Mouse (Mus musculus): ENCODE measurements around the gene Tmpo. TPM values are rescaled to one million over a fixed set of nuclear protein-coding genes. Genes with fewer than 3 reads are reported as not detected.

The Tmpo gene
- polyA plus RNA-seq, 1 experiment: 146 TPM

DNA sequence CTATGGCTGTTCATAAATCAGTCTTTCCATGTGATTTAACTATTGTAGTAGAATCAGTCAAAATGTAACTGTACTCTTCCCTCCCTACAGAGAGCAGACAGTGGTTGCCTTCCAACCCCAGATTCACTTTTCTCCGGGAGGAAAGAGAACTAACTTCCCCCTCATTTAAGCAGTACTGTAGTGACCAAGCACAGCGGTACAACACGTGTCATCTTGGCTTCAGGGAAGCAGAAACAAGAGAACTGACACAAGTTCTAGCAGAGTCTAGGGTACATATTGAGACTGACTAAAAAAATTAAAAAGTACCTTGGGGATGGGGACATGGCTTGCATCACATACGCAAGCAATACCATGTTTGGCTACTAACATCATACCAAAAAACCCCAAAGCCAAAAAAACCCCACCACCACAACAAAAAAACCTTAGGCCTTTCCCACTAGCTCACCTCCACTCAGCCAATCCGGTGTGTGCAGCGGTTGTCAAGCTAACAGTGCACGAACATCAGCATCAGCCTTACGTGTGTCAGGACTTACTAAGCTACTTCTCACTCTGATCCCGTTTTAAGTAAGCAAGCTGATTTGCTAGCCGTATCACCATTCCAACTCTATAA is 27.1 kb downstream of the Tmpo start:
- TF ChIP-seq POLR2A (IDR thresholded peaks at IDR 0.05; ENCODE audit: control insufficient read depth, extremely low read depth, insufficient read depth, low read length, poor library complexity) (no peak), CTCF (IDR thresholded peaks at IDR 0.05; ENCODE audit: borderline replicate concordance, control insufficient read depth, extremely low read depth, insufficient read depth, low read length, poor library complexity) (no peak)

DNA sequence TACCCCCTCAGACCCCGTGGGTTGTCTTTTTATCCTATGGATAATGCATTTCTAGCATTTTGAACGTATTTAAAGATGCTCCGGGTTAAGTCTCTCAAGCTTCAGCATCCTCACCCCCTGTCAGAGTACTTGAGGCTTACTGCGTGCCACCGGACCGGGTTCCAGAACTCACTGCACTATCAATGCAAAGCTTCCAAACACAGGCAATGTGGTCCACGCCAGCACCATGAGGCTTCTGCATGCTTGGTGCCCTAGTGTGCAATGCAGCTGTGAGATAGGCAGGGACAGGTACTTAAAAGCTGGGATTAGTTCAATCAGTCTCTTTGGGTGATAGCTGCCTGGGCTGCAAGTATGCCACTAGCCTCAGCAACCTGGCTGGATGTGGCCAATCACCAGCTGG is 35.7 kb downstream of the Tmpo start:
- H3K27me3 ChIP-seq (ENCODE audit: control insufficient read depth, insufficient read depth, low read length): no peaks in the 10 kb centered on the region
- H3K27ac ChIP-seq (ENCODE audit: control insufficient read depth, insufficient read depth, low read length): no peak overlapping the region
- H3K4me3 ChIP-seq (ENCODE audit: control insufficient read depth, insufficient read depth, low read length): no peak overlapping the region
- no peak for DNase-seq
- H3K36me3 ChIP-seq (ENCODE audit: control insufficient read depth, insufficient read depth, low read length): peaks cover 41% of the 10 kb centered on the region
- TF ChIP-seq POLR2A (IDR thresholded peaks at IDR 0.05; ENCODE audit: control insufficient read depth, extremely low read depth, insufficient read depth, low read length, poor library complexity) (no peak), CTCF (IDR thresholded peaks at IDR 0.05; ENCODE audit: borderline replicate concordance, control insufficient read depth, extremely low read depth, insufficient read depth, low read length, poor library complexity) (no peak)
- no peaks in the 10 kb centered on the region for H3K4me1 ChIP-seq (replicated peaks; ENCODE audit: control insufficient read depth, insufficient read depth, low read length)
- 96% methylated on average over 7 of the region's 7 CpGs for WGBS

More for the DNA sequence above, 27.1 kb downstream of the Tmpo start:
- peaks cover 4% of the 10 kb centered on the region for H3K4me1 ChIP-seq (replicated peaks; ENCODE audit: control insufficient read depth, insufficient read depth, low read length)
- no peak overlapping the region for H3K4me3 ChIP-seq (ENCODE audit: control insufficient read depth, insufficient read depth, low read length)
- H3K27ac ChIP-seq (ENCODE audit: control insufficient read depth, insufficient read depth, low read length): no peak overlapping the region
- peaks cover 90% of the 10 kb centered on the region for H3K36me3 ChIP-seq (ENCODE audit: control insufficient read depth, insufficient read depth, low read length)
- H3K27me3 ChIP-seq (ENCODE audit: control insufficient read depth, insufficient read depth, low read length): no peaks in the 10 kb centered on the region
- 86% methylated on average over 10 of the region's 10 CpGs for WGBS
- DNase-seq: no peak

DNA sequence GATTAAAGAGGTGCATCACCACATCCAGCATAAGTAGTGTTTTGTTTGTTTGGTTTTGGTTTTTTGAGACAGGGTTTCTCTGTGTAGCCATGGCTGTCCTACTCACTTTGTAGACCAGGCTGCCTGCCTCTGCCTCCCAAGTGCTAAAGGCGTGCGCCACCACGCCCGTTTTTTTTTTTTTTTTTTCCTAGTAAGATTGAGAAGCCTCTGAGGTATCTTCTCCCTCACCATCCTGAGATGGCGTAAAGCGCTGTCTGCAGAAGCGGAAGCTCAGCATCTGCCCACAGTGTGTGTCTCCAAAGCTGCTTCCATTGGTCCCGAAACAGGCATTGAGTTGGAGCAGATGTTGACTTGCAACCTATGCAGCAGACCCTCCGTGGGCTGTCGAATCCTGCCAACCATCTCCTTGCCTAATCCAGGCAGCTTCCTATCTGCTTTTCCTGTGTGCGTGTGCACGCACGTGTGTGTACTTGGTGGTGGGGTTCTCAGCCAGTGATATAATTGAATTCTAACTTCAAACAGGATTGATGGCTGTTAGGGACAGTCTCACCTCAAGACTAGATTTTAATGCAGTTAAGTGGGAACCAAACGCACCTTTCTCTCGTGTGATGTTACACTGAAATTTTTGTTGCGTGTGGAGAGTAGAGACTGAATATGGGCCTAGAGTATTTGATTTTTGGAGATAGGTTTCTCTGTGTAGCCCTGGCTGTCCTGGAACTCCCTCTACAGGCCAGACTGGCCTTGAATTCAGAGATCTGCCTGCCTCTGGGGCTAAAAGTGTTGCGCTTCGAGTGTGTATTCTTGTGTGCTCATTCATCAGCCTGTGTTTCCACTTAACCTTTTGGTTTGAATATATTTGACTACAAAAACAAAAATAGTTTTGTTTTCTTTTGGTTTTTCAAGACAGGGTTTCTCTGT is 37.5 kb downstream of the Tmpo start:
- no peak for DNase-seq
- H3K4me3 ChIP-seq (ENCODE audit: control insufficient read depth, insufficient read depth, low read length): no peak overlapping the region
- WGBS: 71% methylated on average over 18 of the region's 18 CpGs
- H3K27me3 ChIP-seq (ENCODE audit: control insufficient read depth, insufficient read depth, low read length): no peaks in the 10 kb centered on the region
- peaks cover 22% of the 10 kb centered on the region for H3K36me3 ChIP-seq (ENCODE audit: control insufficient read depth, insufficient read depth, low read length)
- H3K27ac ChIP-seq (ENCODE audit: control insufficient read depth, insufficient read depth, low read length): no peak overlapping the region
- TF ChIP-seq POLR2A (IDR thresholded peaks at IDR 0.05; ENCODE audit: control insufficient read depth, extremely low read depth, insufficient read depth, low read length, poor library complexity) (no peak), CTCF (IDR thresholded peaks at IDR 0.05; ENCODE audit: borderline replicate concordance, control insufficient read depth, extremely low read depth, insufficient read depth, low read length, poor library complexity) (no peak)
- H3K4me1 ChIP-seq (replicated peaks; ENCODE audit: control insufficient read depth, insufficient read depth, low read length): no peaks in the 10 kb centered on the region

DNA sequence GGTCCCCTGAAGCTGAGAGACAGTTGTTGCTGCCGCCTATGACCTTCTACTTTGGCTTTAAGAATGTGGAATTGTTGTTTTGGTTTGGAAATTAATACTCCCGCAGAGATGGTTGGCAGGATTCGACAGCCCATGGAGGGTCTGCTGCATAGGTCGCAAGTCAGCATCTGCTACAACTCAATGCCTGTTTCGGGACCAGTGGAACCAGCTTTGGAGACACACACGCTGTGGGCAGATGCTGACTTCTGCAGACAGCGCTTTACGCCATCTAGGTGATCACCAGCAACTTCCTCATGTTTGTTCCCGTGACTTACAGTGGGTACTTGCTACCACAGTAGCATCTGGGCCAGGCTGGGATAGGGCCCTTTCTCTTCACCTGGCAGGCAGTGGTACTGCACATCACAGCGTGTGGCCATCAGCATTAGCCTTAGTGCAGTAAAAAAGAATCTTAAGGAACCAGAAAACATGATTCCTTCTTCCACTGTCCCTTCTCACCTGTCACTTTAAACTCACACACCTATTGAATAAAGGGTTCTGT is 38.4 kb downstream of the Tmpo start:
- TF ChIP-seq POLR2A (IDR thresholded peaks at IDR 0.05; ENCODE audit: control insufficient read depth, extremely low read depth, insufficient read depth, low read length, poor library complexity) (no peak), CTCF (IDR thresholded peaks at IDR 0.05; ENCODE audit: borderline replicate concordance, control insufficient read depth, extremely low read depth, insufficient read depth, low read length, poor library complexity) (no peak)
- H3K4me3 ChIP-seq (ENCODE audit: control insufficient read depth, insufficient read depth, low read length): no peak overlapping the region
- no peaks in the 10 kb centered on the region for H3K4me1 ChIP-seq (replicated peaks; ENCODE audit: control insufficient read depth, insufficient read depth, low read length)
- H3K36me3 ChIP-seq (ENCODE audit: control insufficient read depth, insufficient read depth, low read length): peaks cover 19% of the 10 kb centered on the region
- no peaks in the 10 kb centered on the region for H3K27me3 ChIP-seq (ENCODE audit: control insufficient read depth, insufficient read depth, low read length)
- 61% methylated on average over 10 of the region's 10 CpGs for WGBS
- DNase-seq: no peak
- no peak overlapping the region for H3K27ac ChIP-seq (ENCODE audit: control insufficient read depth, insufficient read depth, low read length)

DNA sequence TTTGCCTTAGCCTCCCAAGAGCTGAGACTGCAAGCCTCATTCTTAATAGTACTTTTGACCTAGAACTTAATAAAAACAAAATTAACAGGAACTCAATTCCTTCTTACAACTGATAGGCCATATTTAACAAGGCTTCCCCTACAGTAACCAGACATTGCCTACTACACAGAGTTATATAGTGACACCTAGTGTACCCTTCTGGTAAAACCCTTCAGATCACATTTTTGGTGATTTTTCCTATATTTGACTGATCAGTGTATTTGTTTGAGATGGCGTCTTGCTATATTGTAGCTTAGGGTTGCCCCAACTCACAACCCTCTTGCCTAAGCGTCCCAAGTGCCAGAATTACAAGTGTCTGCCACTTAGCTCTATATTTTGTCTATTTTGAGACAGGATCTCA is 39.6 kb downstream of the Tmpo start:
- WGBS: 21% methylated on average over 2 of the region's 2 CpGs
- TF ChIP-seq CTCF (IDR thresholded peaks at IDR 0.05; ENCODE audit: borderline replicate concordance, control insufficient read depth, extremely low read depth, insufficient read depth, low read length, poor library complexity) (no peak), POLR2A (IDR thresholded peaks at IDR 0.05; ENCODE audit: control insufficient read depth, extremely low read depth, insufficient read depth, low read length, poor library complexity) (no peak)
- no peak for DNase-seq

DNA sequence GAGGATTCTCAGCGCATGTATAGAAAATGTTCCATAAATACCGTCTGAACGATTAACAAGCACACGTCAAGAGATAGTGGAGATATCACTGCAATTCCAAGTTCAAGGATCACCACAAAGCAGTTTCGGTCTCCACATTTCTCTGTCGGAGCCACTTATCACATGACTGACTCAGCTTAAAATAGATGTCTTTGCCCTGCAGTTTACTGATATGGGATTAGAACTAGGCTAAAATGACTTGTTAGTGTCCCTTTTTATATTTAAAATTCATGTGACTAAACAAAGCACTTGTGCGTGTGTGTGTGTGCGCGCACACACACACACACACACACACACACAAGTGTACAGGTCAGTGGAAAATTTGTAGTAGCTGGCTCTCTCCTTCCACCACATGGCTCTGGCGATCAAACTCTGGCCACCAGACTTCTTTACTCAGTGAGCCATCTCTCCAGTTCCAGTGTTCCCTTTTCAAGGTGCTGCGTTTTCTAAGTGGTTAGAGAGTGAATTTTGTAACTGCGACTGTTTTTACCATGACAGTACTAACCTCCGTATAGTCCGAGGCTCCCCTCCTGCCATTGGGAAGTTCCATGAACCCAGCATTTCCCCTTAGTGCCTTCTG is 41.9 kb downstream of the Tmpo start:
- Histone ChIP-seq H3K4me1 (replicated peaks; ENCODE audit: control insufficient read depth, insufficient read depth, low read length) (no peaks in the 10 kb centered on the region), H3K27me3 (ENCODE audit: control insufficient read depth, insufficient read depth, low read length) (no peaks in the 10 kb centered on the region), H3K4me3 (ENCODE audit: control insufficient read depth, insufficient read depth, low read length) (no peak overlapping the region), H3K36me3 (ENCODE audit: control insufficient read depth, insufficient read depth, low read length) (no peaks in the 10 kb centered on the region), H3K27ac (ENCODE audit: control insufficient read depth, insufficient read depth, low read length) (no peak overlapping the region)
- TF ChIP-seq CTCF (IDR thresholded peaks at IDR 0.05; ENCODE audit: borderline replicate concordance, control insufficient read depth, extremely low read depth, insufficient read depth, low read length, poor library complexity) (no peak), POLR2A (IDR thresholded peaks at IDR 0.05; ENCODE audit: control insufficient read depth, extremely low read depth, insufficient read depth, low read length, poor library complexity) (no peak)
- DNase-seq: no peak
- WGBS: 94% methylated on average over 14 of the region's 14 CpGs

More for the DNA sequence above, 39.6 kb downstream of the Tmpo start:
- Histone ChIP-seq H3K27ac (ENCODE audit: control insufficient read depth, insufficient read depth, low read length) (no peak overlapping the region), H3K27me3 (ENCODE audit: control insufficient read depth, insufficient read depth, low read length) (no peaks in the 10 kb centered on the region), H3K4me3 (ENCODE audit: control insufficient read depth, insufficient read depth, low read length) (no peak overlapping the region), H3K4me1 (replicated peaks; ENCODE audit: control insufficient read depth, insufficient read depth, low read length) (no peaks in the 10 kb centered on the region), H3K36me3 (ENCODE audit: control insufficient read depth, insufficient read depth, low read length) (peaks cover 9% of the 10 kb centered on the region)
